Mouse (Mus musculus) megakaryocyte, embryonic 14.5 days (primary cell): ENCODE results near the gene A630076J17Rik. TPM values are rescaled to one million over a fixed set of nuclear protein-coding genes. Genes with fewer than 3 reads are reported as not detected.

ENCODE experiments used
- H3K27me3 ChIP-seq: replicated peaks from 2 replicates; pipeline ENCODE3; 2012; ENCODE audit warnings: inconsistent platforms
- H3K36me3 ChIP-seq: replicated peaks from 2 replicates; pipeline ENCODE3; 2012; ENCODE audit warnings: low read length, inconsistent platforms, mixed read lengths
- H3K4me1 ChIP-seq: 2 replicates; pipeline ENCODE4 v1.6.1; 2012; ENCODE audit warnings: inconsistent platforms
- H3K4me3 ChIP-seq: replicated peaks from 2 replicates; pipeline ENCODE3; 2012; ENCODE audit warnings: moderate library complexity, mild to moderate bottlenecking, inconsistent platforms
- H3K9me3 ChIP-seq: 2 replicates; pipeline ENCODE4 v1.6.1; 2012; ENCODE audit warnings: inconsistent platforms
- FLI1 ChIP-seq: IDR thresholded peaks from 2 replicates; pipeline ENCODE4 v1.6.1; 2012; ENCODE audit warnings: low read length, inconsistent platforms, mixed read lengths
- GATA1 ChIP-seq: IDR thresholded peaks from 3 replicates; pipeline ENCODE4 v1.6.1; 2012; ENCODE audit warnings: mixed read lengths, low read length, inconsistent platforms, borderline replicate concordance
- polyA plus RNA-seq: library from polyadenylated mRNA; stranded (reverse); fragments of >175 nt; gene quantifications from 2 replicates; pipeline ENCODE4 v1.2.3, GENCODE M21; 2012; ENCODE audit warnings: low replicate concordance; ENCODE audit not compliant: insufficient read depth

The A630076J17Rik gene
- not detected in 2 replicates for polyA plus RNA-seq

GRCm38 (mm10) chr3:107230527-107230926 is at the start of gene A630076J17Rik:
A630076J17Rik (plus strand) TSS chr3:107230614.
- no peaks in the 10 kb centered on the region for H3K9me3 ChIP-seq
- no peak within 1 kb of the TSS for H3K4me3 ChIP-seq
- TF ChIP-seq FLI1 = no peak
- TF ChIP-seq GATA1 = no peak
- H3K27me3 ChIP-seq = peaks cover 25% of the 10 kb centered on the region
- H3K36me3 ChIP-seq = no peaks in the 10 kb centered on the region
- peaks cover 19% of the 10 kb centered on the region for H3K4me1 ChIP-seq

- Histone ChIP-seq H3K9me3 (no peaks in the 10 kb centered on the region), H3K4me1 (no peaks in the 10 kb centered on the region), H3K27me3 (peaks cover 17% of the 10 kb centered on the region), H3K4me3 (no peak overlapping the region), H3K36me3 (no peaks in the 10 kb centered on the region)
- TF ChIP-seq FLI1 (no peak), GATA1 (no peak)
These were observed 49.6 kb upstream of the A630076J17Rik start for GRCm38 (mm10) chr3:107180860-107181259.

DNA sequence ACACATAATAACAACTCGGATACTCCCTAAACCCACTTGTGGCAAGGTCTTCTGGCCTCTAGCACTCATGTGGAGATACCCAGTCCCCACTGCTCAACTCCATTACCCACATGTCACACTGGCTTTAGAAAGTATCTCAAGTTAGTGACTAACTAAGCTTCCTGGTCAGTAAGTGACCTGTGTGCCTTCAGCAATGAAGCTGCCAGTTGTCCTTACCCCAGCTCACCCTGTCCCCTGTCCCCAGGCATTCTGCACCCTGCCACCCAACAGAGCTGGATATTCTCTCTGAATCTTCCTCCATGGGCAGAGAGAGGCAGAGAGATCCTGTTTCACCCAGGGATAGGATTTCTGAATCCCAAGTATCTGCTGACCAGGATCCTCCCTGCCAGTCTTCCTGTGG is 47.7 kb upstream of the A630076J17Rik start, which contains the start of gene Kcna10:
Gene Kcna10 (plus strand): TSS at position 301 of the 400 bp plus-strand sequence.
- TF ChIP-seq GATA1 (no peak), FLI1 (no peak)
- Histone ChIP-seq H3K36me3 (no peaks in the 10 kb centered on the region), H3K27me3 (peaks cover 15% of the 10 kb centered on the region), H3K4me3 (no peak within 1 kb of the TSS), H3K9me3 (no peaks in the 10 kb centered on the region), H3K4me1 (no peaks in the 10 kb centered on the region)

DNA sequence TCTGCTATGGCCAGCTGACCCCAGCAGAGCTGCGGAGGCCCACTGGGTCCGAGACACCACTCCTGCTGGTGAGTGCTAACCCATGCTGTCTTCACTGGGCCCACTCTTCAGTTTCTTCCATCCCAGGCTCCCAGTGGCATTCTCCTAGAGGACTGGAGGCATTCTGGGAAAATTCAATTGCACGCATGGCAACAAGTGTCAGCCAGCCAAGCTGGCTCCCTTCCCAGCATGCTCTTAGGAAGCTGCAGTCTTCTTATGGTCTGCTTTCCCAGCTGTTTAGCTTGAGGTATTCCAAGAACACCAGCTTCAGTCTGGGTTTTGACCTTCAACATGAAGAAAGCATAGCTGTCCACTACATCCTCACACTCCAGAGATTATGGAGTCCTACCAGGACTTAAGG is 47.2 kb upstream of the A630076J17Rik start:
- no peak for TF ChIP-seq GATA1
- TF ChIP-seq FLI1 = no peak

DNA sequence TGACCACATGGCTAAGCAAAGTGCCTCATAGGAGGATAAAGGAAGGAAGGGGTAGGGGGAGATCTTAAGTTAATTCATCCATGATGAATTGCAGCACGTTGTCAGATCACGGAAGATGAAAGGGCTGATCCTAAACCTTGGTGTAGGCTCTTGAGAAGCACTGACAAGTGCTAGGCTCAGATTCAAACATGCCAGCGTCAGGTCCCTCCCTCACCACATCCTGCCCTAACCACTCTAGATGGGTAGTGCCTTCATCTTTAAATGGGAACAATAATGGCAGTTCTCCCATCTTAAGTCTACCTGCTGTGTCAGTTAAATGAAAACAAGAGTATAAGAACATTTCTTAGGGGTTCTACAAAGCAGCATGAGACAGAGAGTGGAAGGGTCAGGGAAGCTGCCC is 44.8 kb upstream of the A630076J17Rik start:
- Histone ChIP-seq H3K4me1 (no peaks in the 10 kb centered on the region), H3K36me3 (no peaks in the 10 kb centered on the region), H3K27me3 (peaks cover 26% of the 10 kb centered on the region), H3K4me3 (no peak overlapping the region), H3K9me3 (no peaks in the 10 kb centered on the region)
- no peak for TF ChIP-seq FLI1
- no peak for TF ChIP-seq GATA1

More for the DNA sequence above, 47.2 kb upstream of the A630076J17Rik start:
- Histone ChIP-seq H3K9me3 (no peaks in the 10 kb centered on the region), H3K36me3 (no peaks in the 10 kb centered on the region), H3K4me3 (no peak overlapping the region), H3K4me1 (no peaks in the 10 kb centered on the region), H3K27me3 (peaks cover 17% of the 10 kb centered on the region)

DNA sequence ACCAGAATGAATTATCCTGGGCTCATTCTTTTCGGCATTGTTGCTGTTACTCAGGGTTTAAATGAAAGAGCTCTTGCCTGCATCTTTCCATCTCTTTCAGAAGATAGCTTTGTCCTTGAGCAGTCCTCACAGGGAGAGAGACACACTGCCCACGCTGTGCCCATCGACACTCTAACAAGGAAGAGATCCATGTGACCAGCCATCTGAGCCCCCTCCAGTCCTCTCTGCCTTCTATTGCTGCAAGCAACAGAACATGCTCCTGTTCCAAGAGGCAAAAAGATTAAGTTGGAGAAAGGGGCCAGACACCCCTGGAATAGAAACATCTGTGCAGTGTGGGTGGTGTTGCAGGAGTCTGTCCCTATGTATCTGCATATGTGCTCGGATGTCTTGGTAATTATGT is 43.4 kb upstream of the A630076J17Rik start:
- no peaks in the 10 kb centered on the region for H3K9me3 ChIP-seq
- TF ChIP-seq FLI1 (no peak), GATA1 (no peak)
- H3K36me3 ChIP-seq = no peaks in the 10 kb centered on the region
- H3K4me1 ChIP-seq = no peaks in the 10 kb centered on the region
- H3K4me3 ChIP-seq = no peak overlapping the region
- peaks cover 27% of the 10 kb centered on the region for H3K27me3 ChIP-seq

DNA sequence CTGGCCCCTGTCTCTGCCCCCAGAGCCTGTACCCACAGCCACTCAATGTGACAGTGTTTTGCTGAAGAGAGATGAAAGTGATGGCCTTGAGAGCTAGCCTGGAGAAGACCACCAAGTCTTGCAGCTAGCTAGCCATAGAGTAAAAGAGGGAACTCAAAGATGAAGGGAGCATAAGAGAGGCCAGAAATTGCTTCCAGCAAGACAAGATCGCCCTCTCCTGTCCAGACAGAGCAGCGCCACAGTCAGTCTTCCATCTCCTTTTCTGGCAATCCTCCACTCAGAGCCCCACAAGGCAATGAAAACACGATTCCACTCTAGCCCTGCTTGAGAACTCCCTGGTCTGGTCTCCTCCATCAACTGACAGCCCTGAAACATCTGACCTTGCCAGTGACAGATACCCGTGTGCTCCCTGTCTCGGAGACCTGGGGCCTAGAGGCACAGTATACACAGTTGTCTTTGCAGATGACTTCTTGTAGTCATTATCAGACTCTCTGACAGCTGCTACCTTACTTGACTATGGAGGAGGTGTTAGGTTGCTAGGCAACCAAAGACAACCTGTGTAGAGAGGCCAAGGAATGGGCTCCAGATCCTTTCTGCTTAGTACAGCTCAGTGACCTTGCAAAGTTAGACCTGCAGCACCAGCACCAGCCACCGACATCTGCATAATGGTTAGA is 42.1 kb upstream of the A630076J17Rik start:
- no peaks in the 10 kb centered on the region for H3K36me3 ChIP-seq

GRCm38 (mm10) chr3:107201310-107202180 is 28.9 kb upstream of the A630076J17Rik start:
- Histone ChIP-seq H3K27me3 (peaks cover 25% of the 10 kb centered on the region), H3K36me3 (no peaks in the 10 kb centered on the region), H3K9me3 (no peaks in the 10 kb centered on the region; the same call in 1 of the 2 replicates), H3K4me3 (no peak overlapping the region), H3K4me1 (no peaks in the 10 kb centered on the region)
- TF ChIP-seq FLI1 (no peak), GATA1 (no peak)

More for the DNA sequence above, 42.1 kb upstream of the A630076J17Rik start:
- no peak for TF ChIP-seq FLI1
- TF ChIP-seq GATA1 = no peak
- H3K4me3 ChIP-seq = no peak overlapping the region
- peaks cover 28% of the 10 kb centered on the region for H3K27me3 ChIP-seq
- H3K4me1 ChIP-seq = no peaks in the 10 kb centered on the region
- no peaks in the 10 kb centered on the region for H3K9me3 ChIP-seq

DNA sequence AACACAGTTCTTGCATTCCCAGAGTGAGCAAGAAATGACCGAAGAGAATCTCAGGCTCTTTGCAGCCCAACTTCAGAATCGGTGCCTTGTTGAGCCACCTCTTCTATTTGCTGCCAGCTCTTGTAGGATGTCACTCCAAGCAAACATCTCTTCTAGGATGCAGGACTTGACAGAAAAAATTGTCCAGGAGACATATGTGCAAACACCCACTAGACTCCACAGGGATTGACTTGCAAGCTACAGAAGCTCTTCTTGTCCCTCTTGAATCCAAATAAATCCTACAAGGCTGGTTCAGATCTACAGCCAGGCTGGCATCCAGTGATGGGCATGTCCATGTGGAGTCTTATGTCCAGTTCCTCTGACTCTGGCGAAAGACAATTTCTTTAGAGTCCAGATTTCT is 26.0 kb upstream of the A630076J17Rik start:
- Histone ChIP-seq H3K9me3 (no peaks in the 10 kb centered on the region; the same call in 1 of the 2 replicates), H3K4me3 (no peak overlapping the region), H3K4me1 (peaks cover 6% of the 10 kb centered on the region), H3K27me3 (peaks cover 22% of the 10 kb centered on the region), H3K36me3 (no peaks in the 10 kb centered on the region)
- TF ChIP-seq FLI1 = no peak
- no peak for TF ChIP-seq GATA1
